Mouse (Mus musculus) cerebellum, postnatal 4 days (tissue): ENCODE measurements around the gene Tbx19.
A peak's percentile ranks its signal among the peaks of the same experiment; 100 is the strongest.

ENCODE experiments used
- DNase-seq, 2 experiments: peaks; one replicate each; pipeline ENCODE4 v3.0.0; 2022; ENCODE audit warnings: low spot score in 2 of 2, mixed read lengths in 1 of 2

Tbx19 gene

DNA sequence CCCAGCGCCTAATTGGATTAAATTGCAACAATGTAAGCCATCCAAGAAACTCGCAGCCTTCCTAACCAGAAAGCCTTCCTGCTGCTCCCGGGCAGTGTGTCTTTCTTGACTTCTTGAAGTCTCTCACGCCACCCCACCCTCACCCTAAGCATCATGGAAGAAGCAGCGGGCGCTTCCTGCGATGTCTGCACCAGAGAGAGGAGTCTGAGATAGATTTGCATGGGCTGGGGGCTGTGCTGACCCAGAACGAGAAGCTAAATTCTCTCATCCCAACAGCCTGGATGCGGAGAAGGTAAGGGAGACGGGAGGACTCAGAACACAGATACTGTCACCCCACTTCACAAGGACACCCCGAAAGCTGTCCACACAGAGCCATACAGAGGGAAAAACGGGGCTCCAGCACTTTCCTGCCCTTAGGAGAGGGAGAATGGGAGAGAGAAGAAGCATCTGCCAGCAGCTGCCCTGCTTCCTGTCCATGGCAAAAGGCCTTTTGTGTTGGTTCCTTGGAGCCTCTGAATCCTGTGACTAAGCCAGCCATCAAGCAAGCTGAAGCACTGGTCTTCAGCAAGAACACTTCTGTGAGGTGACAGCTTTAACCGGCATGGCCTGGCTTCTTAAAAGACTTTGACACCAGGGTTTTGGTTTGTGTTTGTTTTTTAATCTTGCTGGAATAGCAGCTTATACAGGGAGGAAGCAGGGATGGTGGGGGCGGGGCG lies 41.4 kb downstream of the Tbx19 start:
- DNase-seq, result no peak

DNA sequence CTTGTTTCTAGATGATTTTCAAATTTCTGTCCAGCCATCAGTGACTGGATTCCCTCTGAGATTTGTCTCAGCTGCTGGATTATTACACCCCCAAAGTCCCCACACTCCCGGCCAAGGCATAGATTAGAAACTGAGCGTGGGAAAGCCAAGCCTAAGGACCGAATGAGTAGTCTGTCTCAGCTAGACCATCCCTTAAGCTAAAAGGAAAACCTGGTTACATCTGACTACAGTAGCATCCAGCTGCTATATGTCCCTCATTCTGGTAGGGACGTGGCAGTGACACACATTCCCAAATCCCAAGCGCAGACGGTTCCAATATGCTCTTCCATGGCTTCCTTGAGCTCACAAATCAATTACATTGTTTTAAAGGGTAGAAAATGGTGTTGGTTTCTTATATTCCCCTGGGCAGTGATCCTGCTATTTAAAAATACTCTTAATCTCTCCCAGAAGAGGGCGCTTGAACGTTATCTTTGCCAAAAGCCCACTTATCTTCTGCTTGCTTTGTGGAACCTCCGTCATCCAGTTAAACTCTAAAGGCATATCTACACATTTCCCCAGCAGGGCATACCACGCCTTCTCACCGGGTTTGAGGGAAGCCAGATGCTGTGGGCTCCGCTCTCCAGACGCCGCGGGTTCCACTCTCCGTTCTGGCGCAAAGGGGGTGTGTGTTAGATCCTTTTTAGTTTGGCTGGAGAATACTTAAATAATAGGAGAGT lies 46.0 kb downstream of the Tbx19 start:
- no peak for DNase-seq

DNA sequence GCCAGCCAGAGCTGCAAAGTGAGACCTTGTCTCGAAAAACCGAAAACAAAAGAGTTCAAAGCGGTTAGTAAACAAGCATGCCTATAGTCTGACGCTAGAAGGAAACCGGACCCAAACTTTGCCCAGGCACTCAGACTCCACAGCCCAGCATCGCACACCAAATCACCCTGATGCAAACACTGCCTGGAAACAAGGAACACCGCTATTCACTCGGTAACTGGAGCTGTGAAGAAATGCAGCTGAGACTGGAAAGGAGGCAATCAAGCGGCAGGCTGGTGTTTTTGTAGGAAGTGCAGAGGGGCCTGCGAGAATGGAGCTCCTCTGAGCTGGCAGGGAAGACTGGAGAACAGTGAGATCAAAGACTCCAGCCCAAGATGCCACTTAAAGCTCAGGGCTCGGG lies 46.9 kb downstream of the Tbx19 start:
- no peak for DNase-seq

DNA sequence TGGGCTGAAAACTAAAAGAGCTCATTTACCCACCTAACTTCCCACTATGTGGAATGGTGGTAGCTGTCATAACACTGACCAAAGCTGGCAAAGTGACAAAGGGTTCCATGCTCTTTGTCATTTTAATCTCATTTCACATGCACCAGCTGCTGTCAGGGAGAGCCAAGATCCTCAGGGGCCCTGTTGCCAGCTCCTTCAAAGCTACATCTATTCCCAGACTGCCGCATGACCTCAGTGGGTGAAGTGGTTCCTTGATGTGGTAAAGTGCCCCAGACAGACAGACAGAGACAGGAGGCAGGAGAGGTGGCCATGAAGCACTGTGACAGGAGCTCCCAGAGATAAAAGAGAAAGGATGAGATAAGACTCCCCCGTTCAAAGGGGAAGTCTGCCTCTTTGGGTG lies 49.9 kb downstream of the Tbx19 start:
- no peak for DNase-seq

DNA sequence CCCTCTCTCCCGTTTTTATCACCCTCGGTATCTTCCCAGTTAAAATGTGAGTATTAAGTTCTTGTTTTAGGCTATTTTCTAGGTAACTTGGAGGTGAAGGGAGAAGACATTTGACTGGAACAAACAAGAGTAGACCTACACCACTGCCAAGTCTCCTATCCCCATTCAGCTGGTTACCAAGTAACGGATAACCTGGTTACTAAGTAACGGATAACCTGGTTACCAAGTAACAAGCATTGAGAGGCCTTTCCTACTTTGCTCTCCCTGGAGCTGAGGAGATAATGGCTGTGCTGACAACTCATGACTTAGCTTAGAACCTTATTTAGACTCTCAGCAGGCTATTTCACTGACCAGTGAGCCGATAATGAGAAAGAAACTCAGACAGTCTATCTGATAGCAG lies 51.4 kb downstream of the Tbx19 start:
- no peak for DNase-seq

DNA sequence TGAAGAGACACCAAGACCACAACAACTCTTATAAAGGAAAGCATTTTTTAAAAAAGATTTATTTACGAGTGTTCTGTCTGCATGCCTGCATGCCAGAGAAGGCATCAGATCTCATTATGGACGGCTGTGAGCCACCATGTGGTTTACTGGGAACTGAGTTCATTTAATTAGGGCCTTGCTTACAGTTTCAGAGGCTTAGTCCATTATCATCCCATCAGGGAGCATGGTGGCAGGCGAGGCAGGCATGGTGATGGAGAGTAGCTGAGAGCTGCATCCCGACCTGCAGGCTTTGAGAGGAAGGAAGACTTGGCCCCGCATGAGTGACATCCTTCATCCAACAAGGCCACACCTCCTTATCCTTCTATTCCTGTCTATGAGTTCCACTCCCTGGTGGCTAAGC lies 52.1 kb downstream of the Tbx19 start:
- DNase-seq, result no peak

DNA sequence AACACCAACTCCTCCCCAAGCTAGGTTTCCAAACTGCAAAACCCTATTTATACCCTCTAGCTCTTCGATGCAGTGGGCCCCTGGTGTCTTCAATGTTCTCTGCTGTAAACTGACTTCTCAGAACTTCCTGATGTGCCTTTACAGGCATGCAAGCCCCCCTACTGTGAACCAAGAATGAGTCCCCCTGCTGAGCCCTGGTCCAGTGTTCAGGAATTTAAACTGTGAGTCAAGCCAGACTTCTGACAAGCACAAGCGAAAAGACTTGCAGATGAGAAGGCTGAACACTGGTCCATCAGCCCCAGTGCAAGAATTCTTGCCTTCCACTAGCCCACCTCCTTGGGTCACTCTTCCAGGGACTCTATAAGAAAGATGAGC lies 54.6 kb downstream of the Tbx19 start:
- DNase-seq, result no peak

DNA sequence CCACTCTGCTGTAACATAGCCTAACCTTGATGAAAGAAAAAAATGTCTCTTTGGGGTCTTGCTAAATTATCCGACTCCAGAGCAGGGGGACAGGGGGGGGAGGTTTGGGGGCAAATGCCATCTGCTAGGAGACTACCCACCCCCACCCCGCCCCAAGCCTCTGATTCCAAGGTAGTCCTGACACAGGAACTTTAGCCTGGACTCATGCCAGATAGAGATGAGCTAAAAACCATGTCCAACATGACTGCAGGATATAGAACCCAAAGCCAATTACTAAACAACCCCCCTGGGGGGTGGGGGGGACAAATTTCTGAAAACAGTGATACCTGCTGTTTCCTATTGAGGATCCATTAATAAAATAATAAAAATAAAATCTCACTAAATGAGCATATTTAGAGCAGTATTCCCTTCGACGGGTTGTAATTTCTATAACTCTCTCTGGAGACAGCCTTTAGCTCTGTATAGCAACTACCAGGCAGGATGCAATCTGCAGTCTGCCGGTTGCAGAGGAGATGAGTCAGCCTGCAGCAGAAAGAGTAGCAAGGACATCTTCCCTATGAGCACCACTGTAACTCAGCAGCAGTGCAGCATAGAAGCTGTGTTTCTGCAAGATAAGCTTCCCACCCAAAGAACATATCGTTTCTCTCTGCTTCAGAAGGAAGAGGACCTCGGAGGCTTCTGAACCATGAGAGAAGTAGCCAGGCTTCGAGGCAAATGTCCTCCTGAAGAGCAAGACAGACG lies 55.1 kb downstream of the Tbx19 start:
- DNase-seq, result no peak

DNA sequence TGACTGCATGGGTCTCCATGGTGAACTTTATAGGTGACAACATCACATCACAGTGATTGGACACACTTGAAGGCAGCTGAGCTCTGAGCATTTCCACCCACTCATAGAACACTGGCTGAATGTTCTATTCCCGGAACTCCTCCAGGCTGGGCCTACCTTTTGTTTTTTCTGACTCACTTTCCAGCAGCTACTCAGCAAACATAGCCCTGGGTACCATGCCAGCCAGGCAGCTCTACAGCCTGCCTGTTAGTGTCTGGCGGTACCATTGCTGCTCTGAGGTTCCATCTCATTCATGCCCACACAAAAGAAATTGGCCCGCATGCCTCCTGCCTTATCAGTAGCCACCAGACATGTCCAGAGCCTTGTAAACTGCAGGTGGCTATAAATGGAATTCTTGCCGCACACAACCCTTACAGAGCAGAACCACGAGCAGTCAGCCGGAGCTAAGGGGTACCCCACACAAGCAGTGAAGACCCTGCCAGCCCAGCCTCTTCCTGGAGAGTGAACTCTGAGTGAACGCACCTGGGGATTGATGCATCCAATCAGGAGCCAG lies 55.8 kb downstream of the Tbx19 start:
- no peak for DNase-seq

DNA sequence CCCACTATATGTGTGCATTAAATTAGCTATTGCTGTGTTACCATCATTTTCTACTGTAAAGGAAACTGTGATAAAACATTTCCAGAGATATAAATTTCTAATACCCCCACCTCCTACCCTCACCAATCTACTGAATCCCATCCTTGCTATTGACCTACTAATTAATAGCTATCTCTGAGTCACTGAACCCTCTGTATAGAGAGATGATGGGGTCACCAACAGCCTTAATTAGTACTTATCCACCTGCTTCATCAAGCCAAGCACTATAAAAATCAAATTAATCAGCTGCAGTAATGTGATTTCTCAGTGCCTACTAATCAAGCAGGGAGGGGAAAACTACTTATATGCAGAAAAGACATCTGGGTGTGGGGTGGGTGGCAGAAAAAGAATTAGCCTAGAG lies 61.0 kb downstream of the Tbx19 start:
- DNase-seq, result no peak

DNA sequence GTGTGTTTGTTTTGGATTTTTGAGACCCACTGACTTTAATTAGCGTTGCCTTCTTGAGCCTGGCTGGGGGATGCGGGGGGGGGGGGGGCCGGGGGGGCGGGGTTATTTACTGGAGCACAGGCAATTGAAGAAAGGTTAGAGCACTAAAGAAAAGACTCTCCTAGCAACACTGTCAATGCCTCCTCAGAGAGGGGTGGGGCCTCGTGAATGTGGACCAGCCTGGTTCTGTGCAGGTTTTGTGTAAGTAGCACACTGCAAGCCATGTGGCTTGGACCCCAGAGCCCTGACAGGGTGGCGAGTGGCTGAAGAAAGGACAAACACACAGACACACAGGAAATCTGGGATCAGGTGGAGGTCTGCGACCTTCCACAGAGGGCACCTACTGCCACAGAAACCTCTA lies 65.7 kb downstream of the Tbx19 start:
- DNase-seq, result no peak

DNA sequence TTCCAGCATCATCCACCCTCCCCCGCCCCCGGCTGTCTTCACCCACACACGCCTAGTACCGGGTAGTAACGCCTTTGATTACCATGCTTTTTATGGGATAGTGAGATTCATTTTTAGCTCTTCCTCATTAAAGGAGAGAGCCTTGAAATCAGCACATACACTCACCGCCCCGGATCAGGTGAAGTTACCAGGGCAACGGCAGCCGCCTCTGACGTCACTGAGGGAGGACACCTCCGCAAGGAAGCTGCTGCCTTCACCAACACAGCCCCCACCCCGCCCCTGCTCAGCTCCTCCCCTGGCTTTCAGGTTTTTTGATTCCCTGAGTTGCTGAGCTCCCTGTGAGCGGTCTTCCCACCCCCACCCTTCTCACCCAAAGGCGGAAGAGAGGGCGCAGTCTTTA lies 68.9 kb downstream of the Tbx19 start:
- peak in 1 of 2 experiments; percentile 40 for DNase-seq

DNA sequence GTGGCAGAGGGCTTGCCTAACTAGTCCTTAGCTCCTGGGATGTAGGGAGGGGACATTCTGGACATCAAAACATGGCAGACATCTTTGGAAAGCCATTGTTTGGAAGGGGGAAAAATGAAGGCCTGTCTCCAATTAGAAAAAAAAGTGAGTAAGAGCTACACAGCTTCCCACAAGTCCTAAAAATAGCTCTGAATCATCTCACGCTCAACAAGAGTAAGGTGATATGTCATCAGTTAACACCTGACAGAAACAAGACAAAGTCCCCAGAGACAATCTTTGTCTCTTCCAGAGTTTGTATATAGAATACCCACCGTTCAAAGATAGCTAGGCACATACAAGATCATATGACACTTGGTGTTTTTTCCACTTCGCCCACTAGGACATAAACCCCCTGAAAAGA lies 71.0 kb downstream of the Tbx19 start:
- no peak for DNase-seq
